Mouse (Mus musculus) stomach, embryonic 15.5 days (tissue): ENCODE data around the gene T2. TPM values are rescaled to one million over a fixed set of nuclear protein-coding genes. Genes with fewer than 3 reads are reported as not detected.

Source experiments
- ATAC-seq: fragments of 200-750 bp; cut with Nextera tagmentation; 2 replicates; pipeline ENCODE4 v1.8.0; 2017; ENCODE audit warnings: low read depth, moderate number of reproducible peaks, moderate TSS enrichment; ENCODE audit not compliant: insufficient read depth, low FRiP score
- H3K27ac ChIP-seq: fragments of 300-500 bp; sonication (generic); 2 replicates; pipeline ENCODE4 v1.5.1; 2015; ENCODE audit warnings: mild to moderate bottlenecking, inconsistent platforms
- H3K27me3 ChIP-seq: fragments of 300-500 bp; sonication (generic); replicated peaks from 2 replicates; pipeline ENCODE4 v1.6.1; 2015; ENCODE audit warnings: inconsistent platforms
- H3K36me3 ChIP-seq: fragments of 300-500 bp; sonication (generic); 2 replicates; pipeline ENCODE4 v1.6.1; 2015; ENCODE audit warnings: inconsistent platforms
- H3K4me1 ChIP-seq: fragments of 300-500 bp; sonication (generic); 2 replicates; pipeline ENCODE4 v1.6.1; 2015; ENCODE audit warnings: inconsistent platforms
- H3K4me2 ChIP-seq: fragments of 300-500 bp; sonication (generic); 2 replicates; pipeline ENCODE4 v1.6.1; 2015; ENCODE audit warnings: mild to moderate bottlenecking, inconsistent platforms
- H3K4me3 ChIP-seq: fragments of 300-500 bp; sonication (generic); replicated peaks from 2 replicates; pipeline ENCODE4 v1.5.1; 2015; ENCODE audit warnings: inconsistent platforms
- H3K9ac ChIP-seq: fragments of 300-500 bp; sonication (generic); 2 replicates; pipeline ENCODE4 v1.6.1; 2015; ENCODE audit warnings: inconsistent platforms
- H3K9me3 ChIP-seq: fragments of 300-500 bp; sonication (generic); 2 replicates; pipeline ENCODE4 v1.6.1; 2016; ENCODE audit warnings: inconsistent platforms
- WGBS: fragments of 180-500 bp; shearing (Covaris S2); methylation state at CpG from one replicate; pipeline ENCODE4 v1.1.7; 2015; 5-methylcytosine and 5-hydroxymethylcytosine counted together
- polyA plus RNA-seq: library from polyadenylated mRNA; unstranded; fragments of >200 nt; fragmentation: Nextera tagmentation; extraction: Ambion mirVana; gene quantifications from 2 replicates; pipeline ENCODE4 v1.2.1, GENCODE M21; 2015

Gene T2
- polyA plus RNA-seq, 1 experiment from 2014 or later: 0.48 TPM

DNA sequence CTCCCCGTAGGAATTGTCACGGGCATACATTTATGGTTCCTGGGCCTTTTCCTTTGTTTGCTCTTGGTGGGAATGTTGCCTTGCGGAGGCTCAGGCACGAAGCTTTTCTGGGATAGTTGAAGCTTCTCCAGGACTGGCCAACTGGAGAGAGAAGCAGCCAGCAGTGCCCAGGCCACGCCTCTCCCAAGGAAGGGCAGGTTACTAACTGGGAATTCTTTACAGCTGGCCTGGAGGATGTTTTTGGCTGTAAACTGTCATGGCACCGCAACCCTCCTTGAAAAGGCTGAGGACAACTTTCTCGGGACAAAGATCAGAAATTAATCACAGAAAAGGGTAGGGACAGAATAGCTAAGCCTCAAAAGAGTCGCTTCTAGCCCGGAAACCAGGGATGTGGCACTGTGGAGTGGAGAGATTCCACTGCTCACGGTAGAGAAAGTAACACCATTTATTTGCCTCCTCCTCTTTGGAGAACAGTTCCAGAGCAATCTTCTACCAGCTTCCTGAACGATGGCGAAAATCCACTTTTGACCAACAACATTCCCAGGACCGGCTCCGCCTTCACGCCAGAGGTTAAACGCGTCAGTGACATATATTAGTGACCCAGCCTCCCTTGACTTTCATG, 76.5 kb downstream of the T2 start:
- H3K4me1 ChIP-seq: peaks cover 9% of the 10 kb centered on the region; the same call in 1 of the 2 replicates
- H3K9ac ChIP-seq: no peak overlapping the region
- 3% methylated on average over 17 of the region's 17 CpGs for WGBS
- H3K4me2 ChIP-seq: no peak overlapping the region
- H3K36me3 ChIP-seq: no peaks in the 10 kb centered on the region
- no peak for ATAC-seq
- no peaks in the 10 kb centered on the region for H3K9me3 ChIP-seq
- no peak overlapping the region for H3K27ac ChIP-seq
- no peak overlapping the region for H3K4me3 ChIP-seq
- peaks cover 97% of the 10 kb centered on the region for H3K27me3 ChIP-seq

DNA sequence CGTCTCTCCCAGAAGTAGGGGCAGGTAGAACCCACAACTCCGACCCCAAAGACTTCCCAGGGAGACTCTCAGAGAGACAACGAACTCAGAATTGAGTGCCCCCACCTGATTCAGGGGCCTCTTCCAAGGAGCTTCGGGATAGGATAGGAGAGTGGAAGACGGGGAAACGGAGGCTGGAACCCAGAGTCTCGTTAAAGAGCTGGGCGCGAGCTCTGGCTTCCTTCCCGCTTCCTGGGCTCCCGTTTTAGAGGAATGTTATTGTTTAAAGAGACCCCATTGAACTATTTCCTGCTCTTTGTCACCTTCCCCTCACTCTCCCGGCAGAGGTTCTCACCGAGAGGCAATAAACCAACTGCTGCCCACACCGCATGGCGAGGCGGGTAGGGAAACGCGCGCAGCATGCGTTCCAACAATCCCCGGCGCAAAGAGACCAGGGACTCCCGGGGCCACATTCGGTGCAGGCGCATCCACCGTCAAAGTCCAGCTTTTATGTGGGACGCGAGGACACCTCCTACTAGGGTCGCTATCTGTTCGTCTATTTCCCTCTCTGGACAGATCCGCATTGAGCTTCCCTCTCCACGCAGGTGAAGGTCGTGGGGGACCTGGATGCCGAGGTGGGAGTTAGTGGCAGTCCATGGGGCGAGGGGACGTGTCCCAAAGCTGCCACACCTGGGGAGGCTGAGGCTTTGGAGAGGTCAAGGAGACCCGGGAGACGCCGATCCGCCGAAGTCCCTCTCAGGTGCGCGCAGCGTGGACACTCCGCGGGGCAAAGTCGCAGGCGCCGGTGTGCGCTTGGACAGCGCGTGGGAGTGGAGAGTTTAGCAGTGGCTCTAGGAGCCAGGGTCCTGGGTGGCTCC, 77.6 kb downstream of the T2 start:
- H3K36me3 ChIP-seq: no peaks in the 10 kb centered on the region
- no peak for ATAC-seq
- peaks cover 9% of the 10 kb centered on the region; the same call in 1 of the 2 replicates for H3K4me1 ChIP-seq
- H3K27me3 ChIP-seq: peaks cover 98% of the 10 kb centered on the region
- WGBS: under 1% methylated on average over 50 of the region's 52 CpGs
- H3K4me2 ChIP-seq: peak overlapping the region; percentile 51
- no peaks in the 10 kb centered on the region for H3K9me3 ChIP-seq
- H3K4me3 ChIP-seq: peak overlapping the region; percentile 23
- no peak overlapping the region for H3K27ac ChIP-seq
- H3K9ac ChIP-seq: no peak overlapping the region

DNA sequence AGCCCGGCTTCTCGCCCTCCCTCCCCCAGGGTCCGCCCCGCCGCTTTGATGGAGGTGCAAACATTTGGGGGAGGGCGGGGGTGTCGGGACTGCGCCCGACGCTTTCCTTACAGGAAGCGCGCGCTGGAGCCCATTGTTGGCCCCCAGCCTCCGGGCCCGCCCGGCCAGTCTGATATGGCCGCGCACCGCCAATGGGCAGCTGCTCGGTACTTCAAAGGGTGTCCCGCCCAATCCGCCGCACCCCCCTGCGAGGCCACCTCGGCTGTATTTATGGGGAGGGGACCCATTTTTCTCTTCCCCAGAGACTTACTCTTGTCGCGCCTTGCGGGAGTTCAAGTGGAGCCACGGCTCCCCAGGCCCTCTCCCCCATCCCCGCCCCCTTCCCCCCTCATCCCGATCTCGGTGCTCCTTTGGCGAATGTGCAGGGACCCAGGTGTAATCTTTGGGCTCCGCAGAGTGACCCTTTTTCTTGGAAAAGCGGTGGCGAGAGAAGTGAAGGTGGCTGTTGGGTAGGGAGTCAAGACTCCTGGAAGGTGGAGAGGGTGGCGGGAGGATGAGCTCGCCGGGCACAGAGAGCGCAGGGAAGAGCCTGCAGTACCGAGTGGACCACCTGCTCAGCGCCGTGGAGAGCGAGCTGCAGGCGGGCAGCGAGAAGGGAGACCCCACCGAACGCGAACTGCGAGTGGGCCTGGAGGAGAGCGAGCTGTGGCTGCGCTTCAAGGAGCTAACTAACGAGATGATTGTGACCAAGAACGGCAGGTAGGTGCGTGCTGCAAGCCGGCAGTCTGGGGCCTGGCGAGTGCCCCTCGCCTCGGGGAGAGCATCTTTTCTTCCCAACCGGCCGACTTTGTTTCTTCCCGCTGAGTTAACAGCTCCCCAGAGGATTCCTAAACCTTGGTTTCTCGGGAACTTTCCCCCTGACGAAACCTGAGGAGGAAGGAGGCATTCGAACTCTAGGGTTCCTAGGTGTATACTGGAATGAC, 78.5 kb downstream of the T2 start, which contains the start of gene T:
Gene T (plus strand): TSS at position 446 of the 983 bp plus-strand sequence.
- Histone ChIP-seq H3K27me3 (peaks cover 92% of the 10 kb centered on the region), H3K27ac (no peak within 1 kb of the TSS), H3K9me3 (no peaks in the 10 kb centered on the region), H3K4me2 (peak within 1 kb of the TSS; percentile 51), H3K4me1 (peaks cover 9% of the 10 kb centered on the region; the same call in 1 of the 2 replicates), H3K9ac (no peak within 1 kb of the TSS), H3K36me3 (no peaks in the 10 kb centered on the region), H3K4me3 (peak within 1 kb of the TSS; percentile 23)
- under 1% methylated on average over 64 of the region's 65 CpGs for WGBS
- ATAC-seq: no peak

DNA sequence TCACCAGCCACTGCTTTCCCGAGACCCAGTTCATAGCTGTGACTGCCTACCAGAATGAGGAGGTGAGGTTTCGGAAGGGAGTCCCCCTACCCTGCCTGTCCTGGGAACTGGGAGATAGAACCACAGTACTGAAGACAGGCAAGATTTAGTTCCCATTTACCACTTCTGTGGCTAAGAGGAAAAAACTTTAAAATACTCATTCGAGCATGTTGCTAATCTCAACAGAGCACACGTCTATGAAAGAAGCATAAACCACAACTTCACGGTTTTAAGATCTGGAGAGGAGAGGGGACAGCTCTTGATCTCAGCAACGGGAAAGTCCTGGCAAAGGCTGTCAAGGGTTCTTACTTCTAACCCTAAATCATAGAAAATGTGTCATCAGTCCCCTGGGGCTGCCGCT, 80.4 kb downstream of the T2 start:
- no peak for ATAC-seq
- no peak overlapping the region for H3K9ac ChIP-seq
- no peaks in the 10 kb centered on the region for H3K36me3 ChIP-seq
- no peak overlapping the region for H3K4me3 ChIP-seq
- H3K27ac ChIP-seq: no peak overlapping the region
- H3K4me2 ChIP-seq: no peak overlapping the region
- peaks cover 73% of the 10 kb centered on the region for H3K27me3 ChIP-seq
- H3K4me1 ChIP-seq: peaks cover 9% of the 10 kb centered on the region; the same call in 1 of the 2 replicates
- WGBS: 44% methylated on average over 7 of the region's 7 CpGs
- no peaks in the 10 kb centered on the region for H3K9me3 ChIP-seq

DNA sequence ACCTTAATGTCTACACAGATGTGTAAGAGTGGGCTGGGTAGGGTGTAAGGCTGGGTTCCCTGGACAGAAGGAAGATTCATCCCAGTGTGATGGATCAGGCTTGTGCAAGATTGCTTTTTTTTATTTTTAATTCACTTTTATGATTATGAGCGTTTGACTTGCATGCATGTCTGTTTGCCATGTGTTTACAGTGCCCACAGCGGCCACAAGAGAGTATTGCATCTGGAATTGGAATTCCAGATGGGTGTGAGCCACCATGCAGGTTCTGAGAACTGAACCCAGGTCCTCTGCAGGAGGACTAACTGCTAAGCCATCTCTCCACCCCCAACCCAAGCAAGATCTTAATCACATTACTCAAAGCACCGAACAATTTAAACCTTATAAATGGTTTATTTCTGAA, 88.3 kb downstream of the T2 start:
- H3K4me3 ChIP-seq: no peak overlapping the region
- no peaks in the 10 kb centered on the region for H3K27me3 ChIP-seq
- no peak overlapping the region for H3K9ac ChIP-seq
- H3K9me3 ChIP-seq: no peaks in the 10 kb centered on the region
- H3K36me3 ChIP-seq: no peaks in the 10 kb centered on the region
- WGBS: 50% methylated on average over 3 of the region's 3 CpGs
- H3K27ac ChIP-seq: no peak overlapping the region
- H3K4me2 ChIP-seq: no peak overlapping the region
- ATAC-seq: no peak
- H3K4me1 ChIP-seq: no peaks in the 10 kb centered on the region

DNA sequence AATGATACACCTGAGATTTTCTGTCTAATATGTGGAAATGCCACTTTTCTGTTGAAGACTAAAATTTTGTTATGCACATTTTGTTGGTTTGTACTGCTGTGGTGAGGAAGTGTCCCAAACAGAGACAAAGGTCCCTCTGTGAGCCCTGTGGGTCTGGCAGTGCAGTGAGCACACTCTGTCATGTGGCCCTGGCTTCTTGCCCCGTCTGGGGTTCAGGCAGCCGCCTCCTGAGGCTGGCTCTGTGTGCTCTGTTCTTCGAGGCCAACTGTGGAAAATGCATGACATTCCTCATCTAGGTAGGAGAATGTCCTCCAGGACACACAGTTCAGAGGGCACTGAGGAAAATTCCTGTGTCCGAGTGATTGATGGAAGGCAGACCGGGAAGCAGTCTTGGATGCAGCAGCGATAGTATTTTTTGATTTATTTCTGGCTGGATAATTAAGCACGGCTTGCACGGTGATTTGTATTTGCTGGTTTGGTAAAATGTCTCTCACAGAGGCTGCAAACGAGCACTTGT, 91.9 kb downstream of the T2 start:
- WGBS: 14% methylated on average over 9 of the region's 9 CpGs
- no peaks in the 10 kb centered on the region for H3K4me1 ChIP-seq
- no peaks in the 10 kb centered on the region for H3K9me3 ChIP-seq
- ATAC-seq: no peak
- no peak overlapping the region for H3K27ac ChIP-seq
- H3K4me2 ChIP-seq: no peak overlapping the region
- no peaks in the 10 kb centered on the region for H3K27me3 ChIP-seq
- no peak overlapping the region for H3K9ac ChIP-seq
- H3K4me3 ChIP-seq: no peak overlapping the region
- H3K36me3 ChIP-seq: no peaks in the 10 kb centered on the region

DNA sequence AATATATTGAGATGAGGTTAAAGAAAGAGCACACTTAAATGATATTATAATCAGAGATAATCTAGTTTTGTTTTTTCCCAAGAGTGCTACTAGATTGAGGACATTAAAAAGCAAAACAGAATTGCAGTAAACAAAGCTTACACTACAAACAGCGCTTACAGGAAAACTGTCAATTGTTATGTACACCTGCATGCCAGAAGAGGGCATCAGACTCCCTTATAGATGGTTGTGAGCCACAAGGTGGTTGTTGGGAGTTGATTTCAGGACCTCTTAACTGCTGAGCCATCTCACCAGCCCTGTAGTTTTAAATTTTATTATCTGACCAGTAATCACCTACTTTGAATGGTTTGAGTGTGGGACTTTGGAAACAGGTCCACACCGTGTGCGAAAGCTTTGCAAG, 92.5 kb downstream of the T2 start:
- WGBS: 68% methylated on average over 3 of the region's 3 CpGs
- ATAC-seq: no peak

DNA sequence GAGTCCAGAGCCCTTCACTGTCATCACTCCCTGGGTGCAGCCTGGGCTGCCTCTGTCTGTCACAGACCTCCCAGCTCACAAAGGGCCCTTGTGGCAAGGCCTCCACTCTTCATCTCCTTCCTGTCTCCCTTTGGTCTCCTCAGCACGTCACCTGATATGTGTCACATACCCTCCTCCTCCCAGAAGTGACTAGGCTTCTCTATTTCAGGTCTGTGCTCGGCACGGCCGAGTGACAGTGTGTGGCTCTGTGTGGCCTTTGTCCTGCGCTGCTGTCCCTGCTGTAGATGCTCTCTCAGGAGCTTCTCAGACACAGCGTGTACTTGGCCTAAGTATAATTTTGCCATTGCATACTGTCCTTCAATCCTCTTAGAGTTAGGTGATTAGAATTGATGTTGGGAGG, 99.4 kb downstream of the T2 start:
- no peaks in the 10 kb centered on the region for H3K9me3 ChIP-seq
- no peaks in the 10 kb centered on the region for H3K36me3 ChIP-seq
- no peaks in the 10 kb centered on the region for H3K27me3 ChIP-seq
- H3K4me3 ChIP-seq: no peak overlapping the region
- ATAC-seq: no peak
- H3K27ac ChIP-seq: no peak overlapping the region
- WGBS: 49% methylated on average over 6 of the region's 6 CpGs
- no peak overlapping the region for H3K9ac ChIP-seq
- no peak overlapping the region for H3K4me2 ChIP-seq
- no peaks in the 10 kb centered on the region for H3K4me1 ChIP-seq

More for the DNA sequence above, 92.5 kb downstream of the T2 start:
- no peaks in the 10 kb centered on the region for H3K36me3 ChIP-seq
- no peak overlapping the region for H3K9ac ChIP-seq
- H3K4me1 ChIP-seq: no peaks in the 10 kb centered on the region
- H3K27me3 ChIP-seq: no peaks in the 10 kb centered on the region
- no peak overlapping the region for H3K4me3 ChIP-seq
- no peak overlapping the region for H3K27ac ChIP-seq
- no peak overlapping the region for H3K4me2 ChIP-seq
- no peaks in the 10 kb centered on the region for H3K9me3 ChIP-seq

DNA sequence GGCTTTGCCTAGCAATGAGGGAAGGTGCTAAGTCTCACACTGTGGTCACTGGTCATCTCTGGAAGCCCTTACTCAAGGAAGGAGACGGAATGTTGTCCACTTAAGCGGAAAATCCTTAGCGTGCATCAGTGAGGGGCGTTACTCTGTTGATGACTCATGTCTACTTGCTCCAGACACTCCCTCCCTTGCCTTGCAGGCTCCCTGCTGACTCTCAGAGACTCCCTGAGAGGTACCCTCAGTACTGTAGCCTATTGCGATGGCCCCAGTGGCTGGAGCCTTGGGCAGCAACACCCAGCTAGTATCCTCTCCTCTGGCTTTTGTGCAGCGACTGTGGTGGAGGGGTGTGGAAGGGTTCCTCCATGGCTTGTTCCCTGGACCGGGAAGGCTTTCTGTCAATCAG, 99.8 kb downstream of the T2 start:
- Histone ChIP-seq H3K4me3 (no peak overlapping the region), H3K27me3 (no peaks in the 10 kb centered on the region), H3K4me2 (no peak overlapping the region), H3K9me3 (no peaks in the 10 kb centered on the region), H3K4me1 (no peaks in the 10 kb centered on the region), H3K9ac (no peak overlapping the region), H3K27ac (no peak overlapping the region), H3K36me3 (no peaks in the 10 kb centered on the region)
- ATAC-seq: no peak
- WGBS: 65% methylated on average over 7 of the region's 7 CpGs

DNA sequence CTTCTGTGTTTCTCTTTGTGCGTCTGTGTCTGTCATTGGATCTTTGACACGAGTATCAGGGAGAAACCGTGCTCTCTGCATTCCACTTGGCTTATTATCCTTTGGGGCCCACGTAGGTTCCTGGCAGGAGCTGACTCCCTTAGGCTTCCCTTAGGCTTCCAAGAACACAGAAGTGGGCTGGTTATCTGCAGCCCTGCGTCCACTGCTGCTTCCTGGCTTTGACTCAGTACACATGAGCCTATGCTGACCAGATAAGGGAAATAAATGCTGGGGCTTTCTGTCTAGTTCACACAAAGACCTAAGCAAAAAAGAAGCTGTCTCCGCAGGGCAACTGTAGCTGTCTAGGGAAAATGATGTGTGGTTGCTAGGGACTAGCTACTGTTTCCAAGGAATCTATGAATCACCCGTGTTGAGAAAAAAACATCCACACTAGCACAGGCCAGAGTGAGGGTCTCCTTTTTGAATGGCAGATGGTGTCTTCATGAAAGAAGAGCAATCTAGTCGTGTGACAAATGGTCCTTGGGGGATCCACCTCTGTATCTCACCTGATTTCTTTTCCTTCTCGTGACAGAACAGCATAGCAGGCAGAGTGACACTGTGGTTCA, 101.2 kb downstream of the T2 start:
- no peak overlapping the region for H3K4me3 ChIP-seq
- no peaks in the 10 kb centered on the region for H3K27me3 ChIP-seq
- no peaks in the 10 kb centered on the region for H3K9me3 ChIP-seq
- no peak overlapping the region for H3K4me2 ChIP-seq
- H3K36me3 ChIP-seq: no peaks in the 10 kb centered on the region
- H3K4me1 ChIP-seq: no peaks in the 10 kb centered on the region
- WGBS: 37% methylated on average over 9 of the region's 9 CpGs
- H3K27ac ChIP-seq: no peak overlapping the region
- ATAC-seq: no peak
- no peak overlapping the region for H3K9ac ChIP-seq

DNA sequence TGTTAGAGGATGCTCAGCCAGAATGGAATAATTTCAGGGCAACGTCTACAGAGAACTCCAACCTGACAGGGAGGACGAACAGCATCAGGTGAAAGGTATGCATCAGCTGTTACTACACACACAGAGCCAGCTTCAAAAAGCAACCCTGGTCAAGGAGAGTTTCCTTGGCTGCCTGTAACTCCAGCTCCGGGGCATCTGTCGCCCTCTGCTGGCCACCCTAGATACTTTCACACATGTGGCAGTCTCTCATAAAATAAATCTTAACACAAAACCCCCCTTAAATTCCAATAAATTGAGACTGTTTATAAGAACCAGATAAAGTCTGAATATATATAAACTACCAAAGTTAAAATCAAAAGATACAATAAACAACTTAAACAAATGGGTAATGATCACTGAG, 105.8 kb downstream of the T2 start:
- Histone ChIP-seq H3K36me3 (no peaks in the 10 kb centered on the region), H3K4me2 (no peak overlapping the region), H3K9ac (no peak overlapping the region), H3K4me1 (no peaks in the 10 kb centered on the region), H3K4me3 (no peak overlapping the region), H3K27me3 (no peaks in the 10 kb centered on the region), H3K27ac (no peak overlapping the region), H3K9me3 (no peaks in the 10 kb centered on the region)
- ATAC-seq: no peak
- 10% methylated on average over 4 of the region's 4 CpGs for WGBS
